Mouse (Mus musculus) forebrain, embryonic 15.5 days (tissue): ENCODE measurements around the gene Chd5. TPM values are rescaled to one million over a fixed set of nuclear protein-coding genes. Genes with fewer than 3 reads are reported as not detected.

Source experiments
- ATAC-seq: fragments of 200-750 bp; cut with Nextera tagmentation; replicated peaks from 2 replicates; pipeline ENCODE4 v1.8.0; 2017; ENCODE audit warnings: mild to moderate bottlenecking, moderate TSS enrichment, moderate library complexity
- H3K27ac ChIP-seq: fragments of 300-500 bp; sonication (generic); replicated peaks from 2 replicates; pipeline ENCODE4 v1.5.1; 2015; ENCODE audit warnings: mild to moderate bottlenecking, inconsistent platforms
- H3K27me3 ChIP-seq: fragments of 300-500 bp; sonication (generic); 2 replicates; pipeline ENCODE4 v1.6.1; 2015; ENCODE audit warnings: inconsistent platforms
- H3K36me3 ChIP-seq: fragments of 300-500 bp; sonication (generic); 2 replicates; pipeline ENCODE4 v1.6.1; 2015; ENCODE audit warnings: mild to moderate bottlenecking, inconsistent platforms
- H3K4me1 ChIP-seq: fragments of 300-500 bp; sonication (generic); 2 replicates; pipeline ENCODE4 v1.6.1; 2015; ENCODE audit warnings: inconsistent platforms
- H3K4me2 ChIP-seq: fragments of 300-500 bp; sonication (generic); replicated peaks from 2 replicates; pipeline ENCODE4 v1.6.1; 2015; ENCODE audit warnings: mild to moderate bottlenecking, inconsistent platforms
- H3K4me3 ChIP-seq: fragments of 300-500 bp; sonication (generic); 2 replicates; pipeline ENCODE4 v1.5.1; 2015; ENCODE audit warnings: mild to moderate bottlenecking, inconsistent platforms
- H3K9ac ChIP-seq: fragments of 300-500 bp; sonication (generic); replicated peaks from 2 replicates; pipeline ENCODE4 v1.6.1; 2015; ENCODE audit warnings: mild to moderate bottlenecking, inconsistent platforms
- H3K9me3 ChIP-seq: fragments of 300-500 bp; sonication (generic); 2 replicates; pipeline ENCODE4 v1.6.1; 2016; ENCODE audit warnings: inconsistent platforms
- WGBS: fragments of 180-500 bp; shearing (Covaris S2); methylation state at CpG from one replicate; pipeline ENCODE4 v1.1.7; 2015; ENCODE audit warnings: mixed read lengths; 5-methylcytosine and 5-hydroxymethylcytosine counted together
- polyA plus RNA-seq: library from polyadenylated mRNA; unstranded; fragments of >200 nt; fragmentation: Nextera tagmentation; extraction: Ambion mirVana; gene quantifications from 2 replicates; pipeline ENCODE4 v1.2.1, GENCODE M21; 2015

Chd5 gene
- polyA plus RNA-seq, 1 experiment from 2014 or later = 35.5 TPM

DNA sequence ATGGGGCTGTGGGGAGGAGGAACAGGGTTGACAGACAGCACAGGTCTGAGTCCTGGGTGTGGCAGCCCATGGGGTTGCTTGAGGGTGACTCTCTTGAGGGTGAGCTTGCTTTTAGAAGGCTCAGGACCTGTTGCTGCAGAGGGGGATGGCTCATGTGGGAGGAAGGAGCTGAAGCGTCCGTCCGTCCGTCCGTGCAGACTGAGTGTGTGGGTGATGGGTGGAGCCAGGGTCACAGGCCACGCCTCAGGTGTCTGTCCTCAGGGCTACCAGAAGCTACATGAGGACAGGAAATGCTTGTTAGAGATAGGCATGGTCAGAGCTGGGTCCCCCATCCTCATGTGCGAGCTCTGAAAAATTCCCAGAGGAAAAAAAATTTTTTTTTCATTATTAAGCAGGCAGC, 6.2 kb downstream of the Chd5 start:
- H3K4me2 ChIP-seq = no peak overlapping the region
- H3K27me3 ChIP-seq = peaks cover 7% of the 10 kb centered on the region; the same call in 1 of the 2 replicates
- H3K27ac ChIP-seq = no peak overlapping the region
- 72% methylated on average over 7 of the region's 7 CpGs for WGBS
- H3K4me1 ChIP-seq = peaks cover 30% of the 10 kb centered on the region
- H3K36me3 ChIP-seq = no peaks in the 10 kb centered on the region
- H3K9me3 ChIP-seq = no peaks in the 10 kb centered on the region
- ATAC-seq = no peak
- H3K9ac ChIP-seq = no peak overlapping the region
- no peak overlapping the region for H3K4me3 ChIP-seq

DNA sequence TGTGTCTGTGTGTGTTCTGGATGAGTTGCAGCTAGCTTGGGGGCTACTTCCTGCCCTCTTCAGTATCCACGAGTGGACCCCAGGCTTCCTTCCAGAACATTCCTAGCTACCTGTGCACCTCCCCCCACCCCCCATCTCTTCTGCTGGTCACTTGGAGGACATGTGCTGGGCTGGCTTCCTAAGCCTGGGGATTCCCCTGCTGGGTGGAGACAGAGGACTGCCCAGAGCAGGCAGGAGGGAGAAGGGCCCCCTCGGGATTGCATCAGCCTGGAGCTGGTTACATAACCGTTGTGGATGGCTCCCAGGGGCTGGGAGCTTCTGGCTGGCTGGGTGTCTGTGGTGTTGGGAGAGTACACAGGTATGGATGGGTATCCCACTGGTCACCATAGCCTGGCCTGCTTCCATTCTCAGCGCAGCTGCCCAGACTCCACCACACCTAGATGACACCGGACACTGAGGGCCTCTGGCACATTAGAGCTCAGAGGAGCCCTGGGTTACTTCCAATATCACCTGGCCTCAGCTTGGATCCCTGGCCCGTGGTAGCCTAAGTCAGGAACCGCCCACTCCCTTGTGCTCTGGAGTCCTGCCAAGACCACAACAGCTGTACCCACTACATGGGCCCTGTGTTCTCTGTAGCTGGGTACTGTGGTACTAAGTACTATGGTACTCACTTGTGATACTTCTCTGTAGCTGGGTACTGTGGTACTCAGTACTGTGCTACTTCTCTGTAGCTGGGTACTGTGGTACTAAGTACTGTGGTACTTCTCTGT, 6.9 kb downstream of the Chd5 start:
- Histone ChIP-seq H3K27me3 (no peaks in the 10 kb centered on the region), H3K36me3 (no peaks in the 10 kb centered on the region), H3K27ac (no peak overlapping the region), H3K9ac (no peak overlapping the region), H3K4me1 (peaks cover 30% of the 10 kb centered on the region), H3K4me3 (no peak overlapping the region), H3K4me2 (no peak overlapping the region), H3K9me3 (no peaks in the 10 kb centered on the region)
- WGBS = 59% methylated on average over 7 of the region's 7 CpGs
- ATAC-seq = no peak

DNA sequence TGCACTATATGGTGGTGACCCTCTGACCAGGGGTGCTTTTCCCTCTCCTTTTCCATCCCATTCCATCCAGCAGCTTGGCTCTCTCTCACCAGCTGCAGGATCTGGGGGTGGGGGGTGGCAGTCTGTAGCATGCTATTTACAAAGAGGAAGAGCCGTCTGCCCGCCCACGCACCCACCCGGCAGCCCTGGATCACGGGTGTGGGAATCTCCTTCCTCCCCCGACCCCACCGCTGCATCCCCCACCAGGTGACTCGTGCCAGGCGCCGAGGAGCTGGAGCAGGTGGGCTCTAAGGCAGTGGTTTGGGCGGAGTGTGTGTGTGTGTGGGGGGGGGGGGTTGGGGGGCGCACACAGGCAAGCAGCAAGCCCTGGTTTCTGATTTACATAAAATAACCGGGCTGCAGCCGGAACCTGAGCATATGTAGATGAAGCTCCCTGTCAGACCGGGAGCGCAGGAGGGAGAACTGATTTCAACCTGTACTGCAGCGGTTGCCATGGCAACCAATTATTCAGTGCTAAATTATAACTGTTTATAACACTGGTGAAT, 11.5 kb downstream of the Chd5 start:
- Histone ChIP-seq H3K9ac (peak overlapping the region; percentile 32), H3K36me3 (no peaks in the 10 kb centered on the region; the same call in 1 of the 2 replicates), H3K4me2 (peak overlapping the region; percentile 52), H3K4me3 (peak overlapping the region; percentile 29), H3K27me3 (no peaks in the 10 kb centered on the region), H3K4me1 (peaks cover 39% of the 10 kb centered on the region), H3K9me3 (no peaks in the 10 kb centered on the region), H3K27ac (peak overlapping the region; percentile 94)
- 6% methylated on average over 17 of the region's 17 CpGs for WGBS
- peak; percentile 74 for ATAC-seq

DNA sequence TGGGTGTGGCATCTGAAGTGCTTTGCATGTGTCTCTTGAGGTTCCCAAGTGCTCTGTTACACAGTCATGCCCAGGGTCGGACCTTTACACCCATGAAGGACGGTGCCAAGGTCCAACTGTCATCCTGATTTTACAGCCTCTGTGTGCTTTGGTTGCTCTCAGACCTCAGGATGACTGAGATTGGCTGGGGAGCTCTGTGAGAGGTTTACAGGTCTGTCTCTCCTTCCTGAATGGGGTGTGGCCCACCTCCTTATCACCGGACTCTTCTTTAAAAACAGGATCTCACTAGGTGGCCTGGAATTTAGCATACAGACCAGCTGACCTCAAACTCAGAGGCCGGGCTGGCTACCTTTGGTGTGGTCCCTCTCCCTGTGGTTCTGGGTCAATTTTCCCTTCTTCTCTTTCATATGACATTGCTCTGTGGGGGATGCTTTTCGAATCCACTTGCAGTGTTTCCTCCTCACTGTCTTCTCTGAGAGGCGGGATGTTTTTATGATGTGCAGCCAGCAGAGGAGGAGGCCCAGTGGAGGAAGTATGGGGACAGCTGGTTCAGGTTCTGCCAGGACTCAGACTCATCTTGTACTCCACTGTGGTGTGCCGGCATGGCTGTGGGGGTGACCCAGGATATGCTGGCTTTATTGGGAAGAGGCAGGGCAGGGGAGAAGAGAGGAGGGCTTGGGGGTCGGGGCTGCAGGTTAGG, 12.4 kb downstream of the Chd5 start:
- 30% methylated on average over 8 of the region's 8 CpGs for WGBS
- Histone ChIP-seq H3K9me3 (no peaks in the 10 kb centered on the region), H3K4me1 (peaks cover 36% of the 10 kb centered on the region), H3K4me3 (0 out of 2 replicates have a peak overlapping the region, but pooled peaks have one; percentile 29), H3K4me2 (peak overlapping the region; percentile 52), H3K36me3 (no peaks in the 10 kb centered on the region; the same call in 1 of the 2 replicates), H3K27ac (peak overlapping the region; percentile 94), H3K27me3 (no peaks in the 10 kb centered on the region), H3K9ac (no peak overlapping the region; the same call in 1 of the 2 replicates)
- no peak; the same call in 1 of the 2 replicates for ATAC-seq

DNA sequence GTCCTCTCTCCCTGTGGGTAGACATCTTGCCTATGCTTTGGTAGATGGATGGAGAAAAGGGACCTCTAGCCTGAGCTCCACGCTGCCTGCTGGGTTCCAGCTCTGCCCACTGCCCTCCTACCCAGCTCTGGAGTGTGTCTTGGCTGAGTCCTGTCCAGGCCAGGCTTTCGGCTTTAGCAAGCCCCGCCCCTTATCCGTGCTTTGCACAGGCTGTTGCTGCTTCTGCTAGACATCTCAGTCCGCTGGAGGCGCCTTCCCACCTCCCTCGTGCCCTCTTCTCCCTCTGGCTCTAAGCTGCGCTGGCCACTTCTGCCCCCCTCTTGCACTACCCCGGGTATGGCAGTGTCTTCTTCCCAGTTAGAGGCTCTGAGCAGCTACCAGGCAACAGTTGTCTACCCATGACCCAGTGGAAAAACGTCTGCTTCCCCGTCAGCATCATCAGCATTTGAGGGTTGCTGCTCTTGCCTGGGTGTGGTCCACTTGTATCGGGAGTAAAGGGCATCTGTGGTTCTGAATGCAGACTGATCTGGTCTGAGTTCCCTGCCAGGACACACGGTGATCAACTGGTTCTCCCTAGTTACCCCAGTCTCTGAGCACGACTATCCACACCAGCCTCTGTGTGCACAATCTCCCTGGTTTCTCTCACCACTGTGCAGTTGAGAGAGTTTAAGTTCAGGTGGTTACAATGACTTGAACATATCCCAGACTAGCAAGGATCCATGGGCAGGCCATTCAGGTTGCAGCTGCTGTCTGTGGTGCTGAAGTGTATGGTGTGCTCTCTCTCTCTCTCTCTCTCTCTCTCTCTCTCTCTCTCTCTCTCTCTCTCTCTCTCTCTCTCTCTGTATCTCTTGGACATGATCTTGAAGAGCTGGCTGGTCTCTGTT, 13.2 kb downstream of the Chd5 start:
- no peaks in the 10 kb centered on the region for H3K9me3 ChIP-seq
- peak overlapping the region; percentile 94 for H3K27ac ChIP-seq
- WGBS = 6% methylated on average over 14 of the region's 14 CpGs
- no peak overlapping the region for H3K4me2 ChIP-seq
- H3K4me3 ChIP-seq = no peak overlapping the region
- H3K9ac ChIP-seq = no peak overlapping the region
- no peaks in the 10 kb centered on the region for H3K27me3 ChIP-seq
- 0 out of 2 replicates have a peak, but pooled peaks have one; percentile 32 for ATAC-seq
- peaks cover 2% of the 10 kb centered on the region; the same call in 1 of the 2 replicates for H3K36me3 ChIP-seq
- H3K4me1 ChIP-seq = peaks cover 36% of the 10 kb centered on the region

DNA sequence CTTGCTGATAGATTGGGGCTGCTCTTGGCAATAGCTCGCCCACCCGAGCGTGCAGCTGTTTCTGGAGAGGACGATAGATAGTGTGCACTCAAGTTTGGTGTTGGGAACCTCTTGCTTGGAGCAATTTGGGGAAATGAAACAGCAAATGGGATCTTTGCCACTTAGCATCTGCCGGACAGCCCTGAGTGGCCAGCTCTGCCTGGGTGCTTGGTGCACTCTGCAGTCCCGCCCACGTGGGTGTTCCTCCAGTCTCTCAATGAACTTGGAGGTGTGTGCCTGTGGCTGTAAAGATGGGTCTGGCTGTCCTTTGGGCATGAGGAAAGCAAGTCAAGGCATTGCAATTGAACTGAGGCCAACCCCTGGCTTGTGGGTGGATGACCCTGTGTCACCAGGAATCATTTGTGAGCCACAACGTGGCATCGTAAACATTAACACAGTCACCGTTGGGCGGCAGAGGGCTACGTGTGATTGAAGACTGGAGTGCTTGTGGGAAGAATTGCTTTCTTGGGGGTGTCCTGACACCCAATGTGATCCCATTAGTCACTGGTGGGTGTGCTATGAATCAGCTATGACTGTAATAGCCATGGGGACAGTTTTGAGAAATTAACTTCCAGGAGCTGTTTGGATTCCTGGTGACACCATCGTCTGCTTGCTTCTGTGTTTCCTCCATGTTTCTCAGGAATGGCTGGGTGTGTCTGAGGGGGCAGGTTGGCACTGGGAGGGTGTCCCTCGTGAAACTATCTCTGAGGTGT, 15.6 kb downstream of the Chd5 start:
- no peak overlapping the region for H3K9ac ChIP-seq
- peaks cover 29% of the 10 kb centered on the region for H3K4me1 ChIP-seq
- H3K27me3 ChIP-seq = no peaks in the 10 kb centered on the region
- no peak for ATAC-seq
- 83% methylated on average over 14 of the region's 14 CpGs for whole genome bisulfite sequencing
- no peaks in the 10 kb centered on the region for H3K9me3 ChIP-seq
- no peak overlapping the region for H3K4me3 ChIP-seq
- peaks cover 3% of the 10 kb centered on the region; the same call in 1 of the 2 replicates for H3K36me3 ChIP-seq
- H3K4me2 ChIP-seq = no peak overlapping the region
- no peak overlapping the region for H3K27ac ChIP-seq

DNA sequence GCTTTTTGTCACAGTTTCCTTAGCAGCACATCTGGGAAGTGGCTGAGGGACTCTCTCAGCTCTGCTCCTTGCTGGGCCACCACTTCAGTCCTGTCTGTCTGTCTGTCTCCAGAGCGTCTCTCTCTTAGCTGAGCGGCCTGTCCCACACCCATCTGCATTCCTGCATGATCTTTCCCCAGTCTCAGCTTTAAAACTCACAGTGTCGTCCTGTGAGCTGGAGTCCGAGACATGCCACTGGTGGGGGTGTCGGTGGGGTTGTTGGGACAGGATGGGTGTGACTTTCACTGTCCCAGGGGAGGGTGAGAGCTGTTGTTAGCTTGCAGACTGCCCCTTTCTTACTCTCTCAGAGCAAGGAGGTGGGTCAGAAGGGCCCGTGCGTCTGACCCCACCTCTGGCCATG, 17.2 kb downstream of the Chd5 start:
- no peak overlapping the region for H3K4me2 ChIP-seq
- peaks cover 3% of the 10 kb centered on the region; the same call in 1 of the 2 replicates for H3K36me3 ChIP-seq
- no peak for ATAC-seq
- 80% methylated on average over 7 of the region's 7 CpGs for WGBS
- no peak overlapping the region for H3K27ac ChIP-seq
- no peak overlapping the region for H3K9ac ChIP-seq
- H3K27me3 ChIP-seq = 0 out of 2 replicates have a peak, but pooled peaks cover 1% of the 10 kb centered on the region
- no peak overlapping the region for H3K4me3 ChIP-seq
- no peaks in the 10 kb centered on the region for H3K9me3 ChIP-seq
- H3K4me1 ChIP-seq = peaks cover 15% of the 10 kb centered on the region

DNA sequence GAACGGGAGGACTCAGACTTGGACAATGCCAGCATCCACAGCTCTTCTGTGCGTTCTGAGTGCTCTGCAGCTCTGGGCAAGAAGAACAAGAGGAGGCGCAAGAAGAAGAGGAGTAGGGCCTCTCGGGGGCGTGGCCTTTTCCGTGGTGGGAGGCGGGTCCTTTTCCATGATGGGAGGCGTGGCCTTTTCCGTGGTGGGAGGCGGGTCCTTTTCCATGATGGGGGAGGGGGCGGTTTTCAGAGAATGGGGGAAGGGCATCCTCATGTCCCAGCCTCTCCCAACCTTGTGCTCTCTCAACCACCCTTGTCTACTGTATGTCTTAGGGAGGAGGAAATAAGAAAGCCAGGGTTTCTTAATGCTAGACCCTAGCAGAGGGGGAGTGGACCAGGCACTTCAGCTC, 21.2 kb downstream of the Chd5 start:
- H3K36me3 ChIP-seq = 0 out of 2 replicates have a peak, but pooled peaks cover 3% of the 10 kb centered on the region
- H3K27me3 ChIP-seq = 0 out of 2 replicates have a peak, but pooled peaks cover 5% of the 10 kb centered on the region
- H3K4me2 ChIP-seq = no peak overlapping the region
- no peak overlapping the region for H3K4me3 ChIP-seq
- H3K4me1 ChIP-seq = peaks cover 9% of the 10 kb centered on the region
- H3K27ac ChIP-seq = no peak overlapping the region
- no peaks in the 10 kb centered on the region for H3K9me3 ChIP-seq
- 12% methylated on average over 11 of the region's 11 CpGs for WGBS
- ATAC-seq = no peak
- H3K9ac ChIP-seq = no peak overlapping the region

DNA sequence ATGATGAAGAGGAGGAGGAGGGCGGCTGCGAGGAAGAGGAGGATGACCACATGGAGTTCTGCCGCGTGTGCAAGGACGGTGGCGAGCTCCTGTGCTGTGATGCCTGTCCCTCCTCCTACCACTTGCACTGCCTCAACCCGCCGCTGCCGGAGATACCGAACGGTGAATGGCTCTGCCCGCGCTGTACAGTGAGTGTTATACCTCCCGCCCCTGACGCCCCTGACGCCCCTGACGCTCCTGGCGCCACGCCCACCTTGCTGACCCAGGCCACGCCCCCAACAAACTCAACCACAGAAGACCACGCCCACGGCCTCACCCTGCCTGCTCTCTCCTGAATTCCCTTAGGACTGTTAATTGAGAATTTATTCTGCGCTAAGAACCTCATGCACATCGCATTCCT, 22.4 kb downstream of the Chd5 start:
- H3K27me3 ChIP-seq = 0 out of 2 replicates have a peak, but pooled peaks cover 5% of the 10 kb centered on the region
- H3K9ac ChIP-seq = no peak overlapping the region

DNA sequence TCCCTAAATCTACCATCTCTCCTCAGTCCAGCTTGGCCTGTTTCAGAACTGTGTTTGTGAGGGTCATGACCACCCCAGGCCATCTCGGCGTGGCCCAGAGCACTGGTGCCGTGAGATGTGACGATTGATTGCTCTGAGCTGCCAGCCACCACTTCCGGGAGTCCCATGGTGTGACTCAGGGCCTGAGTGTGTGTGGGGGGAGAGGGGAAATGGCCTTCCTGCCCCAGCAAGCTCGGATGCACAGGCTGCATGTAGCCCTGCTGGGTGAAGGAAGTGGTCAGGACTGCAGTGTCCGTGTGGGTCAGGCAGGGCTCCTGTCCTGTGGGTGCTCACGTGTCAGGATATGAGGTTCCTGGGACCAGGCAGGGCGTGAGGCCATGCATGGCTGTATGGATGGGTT, 23.7 kb downstream of the Chd5 start:
- WGBS = 85% methylated on average over 9 of the region's 9 CpGs

More for the DNA sequence above, 22.4 kb downstream of the Chd5 start:
- ATAC-seq = no peak
- Histone ChIP-seq H3K4me1 (peaks cover 20% of the 10 kb centered on the region), H3K9me3 (no peaks in the 10 kb centered on the region), H3K4me3 (no peak overlapping the region), H3K36me3 (0 out of 2 replicates have a peak, but pooled peaks cover 3% of the 10 kb centered on the region), H3K4me2 (peak overlapping the region; percentile 29), H3K27ac (no peak overlapping the region)
- under 1% methylated on average over 23 of the region's 24 CpGs for WGBS

DNA sequence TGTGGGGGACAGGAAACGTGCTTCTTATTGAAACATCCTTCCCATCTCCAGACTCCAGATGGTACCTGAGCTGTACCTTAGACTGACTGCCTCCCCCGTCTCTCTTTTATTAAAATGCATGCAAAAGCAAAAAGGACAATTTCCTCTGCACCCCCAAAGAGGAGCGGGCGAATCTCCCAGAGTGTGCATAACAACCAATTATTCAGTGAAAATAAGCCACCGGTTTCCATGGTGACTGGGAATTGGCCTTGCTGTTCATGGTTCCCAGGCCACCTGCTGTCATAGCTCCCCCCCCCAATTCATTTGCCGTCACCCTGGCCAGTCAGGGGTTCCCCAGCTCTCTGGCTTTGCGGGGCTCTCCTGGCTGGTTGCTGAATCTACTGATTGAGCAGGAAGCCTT, 26.8 kb downstream of the Chd5 start:
- H3K27me3 ChIP-seq = 0 out of 2 replicates have a peak, but pooled peaks cover 5% of the 10 kb centered on the region
- peaks cover 3% of the 10 kb centered on the region; the same call in 1 of the 2 replicates for H3K36me3 ChIP-seq
- WGBS = 21% methylated on average over 7 of the region's 7 CpGs
- no peaks in the 10 kb centered on the region for H3K9me3 ChIP-seq
- H3K4me2 ChIP-seq = no peak overlapping the region
- no peak overlapping the region for H3K4me3 ChIP-seq
- peaks cover 20% of the 10 kb centered on the region for H3K4me1 ChIP-seq
- no peak for ATAC-seq
- peak overlapping the region; percentile 54 for H3K27ac ChIP-seq
- H3K9ac ChIP-seq = no peak overlapping the region

More for the DNA sequence above, 23.7 kb downstream of the Chd5 start:
- Histone ChIP-seq H3K36me3 (peaks cover 3% of the 10 kb centered on the region; the same call in 1 of the 2 replicates), H3K9ac (no peak overlapping the region), H3K27me3 (0 out of 2 replicates have a peak, but pooled peaks cover 5% of the 10 kb centered on the region), H3K4me2 (no peak overlapping the region), H3K9me3 (no peaks in the 10 kb centered on the region), H3K4me1 (peaks cover 20% of the 10 kb centered on the region), H3K27ac (no peak overlapping the region), H3K4me3 (no peak overlapping the region)
- no peak for ATAC-seq
